Mouse (Mus musculus) testis, adult 2 months (tissue): Measurements from ENCODE around the gene Srpr.

Experiments
- CTCF ChIP-seq: fragments of 200-500 bp; IDR thresholded peaks from 2 replicates; pipeline ENCODE4 v1.5.1; 2012; ENCODE audit warnings: low read depth, mild to moderate bottlenecking, inconsistent platforms, low read length, moderate library complexity; ENCODE audit not compliant: control insufficient read depth, insufficient read depth, insufficient replicate concordance
- POLR2A ChIP-seq: fragments of 200-500 bp; IDR thresholded peaks from 2 replicates; pipeline ENCODE4 v1.6.1; 2012; ENCODE audit warnings: low read depth, mild to moderate bottlenecking, inconsistent platforms, low read length, moderate library complexity; ENCODE audit not compliant: control insufficient read depth

GRCm38 (mm10) chr9:35173331-35173730 lies 26.6 kb upstream of the Srpr start:
- TF ChIP-seq POLR2A (no peak), CTCF (no peak)
